Mouse (Mus musculus): ENCODE measurements around the gene Ninj2. TPM values are rescaled to one million over a fixed set of nuclear protein-coding genes. Genes with fewer than 3 reads are reported as not detected.

Ninj2 gene
- total RNA-seq, 2 experiments from 2014 or later = not detected

DNA sequence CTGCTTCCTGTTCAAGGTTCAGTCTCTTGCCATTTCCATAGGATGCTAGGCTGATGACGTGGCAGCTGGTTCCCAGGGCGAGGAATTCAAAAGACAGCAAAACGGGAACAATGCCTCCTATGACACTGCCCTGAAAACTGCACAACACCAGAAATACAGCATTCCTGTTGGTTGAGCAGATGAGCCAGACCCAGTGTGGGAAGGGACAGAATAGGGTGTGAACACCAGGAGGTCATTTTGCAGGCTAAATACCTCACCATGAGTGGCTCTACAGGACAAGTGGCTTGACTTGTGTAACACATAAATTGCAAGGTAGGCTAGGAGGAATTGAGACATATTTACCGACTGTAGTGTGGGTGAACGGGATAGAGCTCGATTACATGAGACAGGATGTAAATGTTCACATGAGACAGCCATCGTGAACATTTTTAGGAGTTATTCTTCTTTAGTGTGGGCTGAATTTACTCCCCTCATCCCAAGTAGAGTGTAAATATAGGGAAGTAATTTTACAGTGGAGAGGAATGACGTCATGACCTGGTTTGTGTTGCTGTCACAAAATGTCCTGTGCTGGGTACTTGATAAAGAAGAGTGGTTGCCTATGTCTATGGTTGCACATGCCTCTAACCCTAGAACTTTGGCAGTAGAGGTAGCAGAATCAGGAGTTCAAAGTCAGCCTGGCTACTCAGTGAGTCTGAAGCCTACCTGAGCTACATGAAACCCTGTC lies 79.3 kb downstream of the Ninj2 start:
- no peak for DNase-seq
- intact Hi-C loops (cut with DNase I) = no loop called here

DNA sequence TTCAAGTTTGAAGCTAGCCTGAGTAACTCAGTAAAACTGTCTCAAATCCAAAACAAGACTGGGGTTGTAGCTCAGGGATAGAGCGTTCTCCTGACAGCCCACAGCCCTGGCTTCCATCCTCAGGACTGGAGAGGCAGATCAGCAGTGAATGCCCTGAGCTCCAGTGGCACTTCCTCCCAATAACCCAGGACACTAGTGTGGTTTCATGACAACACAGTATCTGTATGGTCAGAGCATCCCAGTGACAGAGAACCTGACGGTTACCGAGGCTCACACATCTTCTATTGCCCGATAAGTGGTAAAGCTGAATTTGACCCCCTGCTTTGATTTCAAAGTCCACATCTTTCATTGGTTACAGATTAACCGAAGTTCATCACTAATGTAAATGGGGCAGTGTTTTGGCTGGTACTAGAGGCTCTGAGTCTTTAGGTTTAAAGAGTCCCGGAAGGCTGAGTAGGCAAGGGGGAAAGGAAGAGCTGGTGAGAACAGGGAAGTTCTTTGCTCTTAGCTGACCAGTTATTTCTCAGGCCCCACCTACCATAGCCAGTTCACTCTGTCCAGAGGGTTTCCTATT lies 81.0 kb downstream of the Ninj2 start:
- DNase-seq = no peak
- intact Hi-C loops (cut with DNase I) = no loop called here

GRCm38 (mm10) chr6:120174602-120175115 lies 81.5 kb downstream of the Ninj2 start:
- peak; percentile 73 to 74 for DNase-seq
- intact Hi-C loops (cut with DNase I) = no loop called here

DNA sequence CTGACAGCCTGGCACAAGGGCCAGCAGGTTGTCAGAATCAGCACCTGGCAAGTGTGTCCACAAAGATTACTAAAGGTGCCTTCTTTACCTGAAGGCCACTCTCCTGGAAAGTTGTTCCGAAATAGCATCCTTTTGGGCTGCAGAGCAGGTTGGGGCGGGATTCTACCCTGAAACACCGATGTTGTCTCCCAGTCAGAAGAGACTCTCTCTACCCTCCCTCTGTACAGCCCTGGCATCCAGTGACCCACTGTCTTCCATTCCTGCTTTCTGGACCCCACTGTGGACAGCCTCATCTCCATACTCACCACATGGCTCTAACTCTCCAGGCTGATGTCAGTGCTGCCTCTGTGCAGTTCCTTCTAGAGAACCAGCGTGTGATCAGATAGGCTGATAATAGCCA lies 82.5 kb downstream of the Ninj2 start:
- intact Hi-C loops (cut with DNase I) = no loop called here
- DNase-seq = no peak

DNA sequence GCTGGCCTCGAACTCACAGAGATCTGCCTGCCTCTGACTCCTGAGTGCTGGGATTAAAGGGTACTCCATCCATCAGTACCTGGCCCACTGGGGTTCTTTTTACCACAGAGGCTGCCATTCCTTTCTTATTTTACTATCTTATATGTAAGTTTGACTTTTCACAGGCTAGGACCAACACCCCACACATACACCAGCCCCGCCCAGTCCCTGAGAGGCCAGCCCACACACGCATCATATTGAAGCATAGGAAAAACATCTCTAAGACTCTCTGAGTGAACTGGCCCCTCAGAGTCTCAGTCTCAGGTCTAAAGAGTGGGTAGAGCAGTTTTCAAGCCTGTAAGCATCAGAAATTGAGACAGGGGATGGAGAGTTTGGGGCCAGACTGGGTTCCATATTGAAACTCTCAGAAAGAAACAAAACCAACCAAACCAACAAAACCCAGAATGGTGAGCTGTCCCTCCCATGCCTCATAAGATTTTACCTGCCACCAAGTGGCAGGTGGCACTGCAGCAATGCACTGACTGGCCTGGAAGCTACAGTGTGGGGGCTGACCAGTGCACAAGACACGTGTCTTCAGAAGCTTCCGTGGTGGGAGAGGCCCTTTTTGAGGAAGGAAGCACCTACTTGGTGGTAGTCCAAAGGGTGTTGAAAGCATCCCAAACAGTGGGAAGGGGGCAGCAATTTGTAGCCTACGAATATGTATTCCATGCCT lies 86.0 kb downstream of the Ninj2 start:
- no peak for DNase-seq
- intact Hi-C loops (cut with DNase I) = no loop called here

DNA sequence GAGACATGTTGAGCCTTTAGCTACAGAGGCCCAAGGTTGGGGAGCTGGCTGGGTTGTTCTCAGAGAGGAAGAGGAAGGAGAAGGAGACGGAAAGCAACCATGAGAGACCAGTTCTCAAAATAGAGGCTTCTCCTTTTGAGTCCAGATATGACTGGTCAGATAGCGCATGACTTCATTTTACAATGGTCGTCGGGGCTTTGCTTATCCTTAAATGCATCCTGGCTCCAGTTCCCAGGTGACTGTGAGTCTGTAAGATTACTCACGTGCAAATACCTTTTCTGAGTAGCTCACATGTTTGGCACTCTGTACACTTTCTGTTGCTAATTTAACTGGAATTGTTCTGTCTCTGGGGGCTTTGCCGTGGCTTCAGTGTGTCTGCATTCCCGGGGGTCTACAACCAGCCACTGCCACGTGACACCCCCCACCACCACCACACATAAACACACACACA lies 86.6 kb downstream of the Ninj2 start:
- no peak for DNase-seq
- intact Hi-C loops (cut with DNase I) = no loop called here

- DNase-seq = no peak
- intact Hi-C loops (cut with DNase I) = no loop called here
Observed at GRCm38 (mm10) chr6:120180492-120180891, 87.3 kb downstream of the Ninj2 start.

DNA sequence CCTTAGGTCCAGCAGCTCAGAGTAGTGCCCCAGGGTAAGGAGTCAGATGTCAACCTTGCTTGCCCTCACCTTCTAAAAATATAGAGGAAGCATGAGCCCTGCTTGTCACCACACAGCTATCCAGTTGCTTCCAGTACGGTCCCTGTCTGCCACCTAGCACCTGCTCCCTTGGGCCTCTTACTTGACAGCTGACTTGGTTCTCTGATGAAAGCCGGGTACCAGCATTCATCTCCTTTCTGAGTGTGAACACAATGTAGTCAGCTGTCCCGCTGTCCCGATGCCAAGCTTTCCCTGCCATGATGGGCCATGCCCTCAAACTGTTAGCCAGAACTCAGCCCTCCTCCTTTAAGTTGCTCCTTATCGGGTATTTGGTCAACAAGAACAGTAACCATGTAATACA lies 89.0 kb downstream of the Ninj2 start:
- intact Hi-C loops (cut with DNase I) = no loop called here
- DNase-seq = peak in 1 of 2 experiments; percentile 55

DNA sequence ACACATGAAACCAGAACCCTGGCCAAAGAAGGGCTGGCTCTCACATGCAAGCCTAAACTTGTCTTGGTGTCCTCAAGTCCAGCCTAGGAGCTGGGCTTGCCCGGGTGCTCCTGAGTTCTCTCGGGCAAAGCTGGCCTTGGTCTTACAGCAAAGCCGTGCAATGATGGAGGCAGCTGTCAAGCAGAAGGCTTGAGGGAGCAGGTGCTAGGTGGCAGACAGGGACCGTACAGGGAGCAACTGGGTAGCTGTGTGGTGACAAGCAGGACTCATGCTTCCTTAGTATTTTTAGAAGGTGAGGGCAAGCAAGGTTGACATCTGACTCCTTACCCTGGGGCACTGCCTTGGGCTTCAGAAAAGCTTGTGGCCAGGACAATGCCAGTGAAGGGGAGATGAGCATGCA lies 90.6 kb downstream of the Ninj2 start:
- intact Hi-C loops (cut with DNase I) = no loop called here
- no peak for DNase-seq

- no peak for DNase-seq
- intact Hi-C loops (cut with DNase I) = no loop called here
Observed at GRCm38 (mm10) chr6:120185012-120185730, 92.0 kb downstream of the Ninj2 start.

DNA sequence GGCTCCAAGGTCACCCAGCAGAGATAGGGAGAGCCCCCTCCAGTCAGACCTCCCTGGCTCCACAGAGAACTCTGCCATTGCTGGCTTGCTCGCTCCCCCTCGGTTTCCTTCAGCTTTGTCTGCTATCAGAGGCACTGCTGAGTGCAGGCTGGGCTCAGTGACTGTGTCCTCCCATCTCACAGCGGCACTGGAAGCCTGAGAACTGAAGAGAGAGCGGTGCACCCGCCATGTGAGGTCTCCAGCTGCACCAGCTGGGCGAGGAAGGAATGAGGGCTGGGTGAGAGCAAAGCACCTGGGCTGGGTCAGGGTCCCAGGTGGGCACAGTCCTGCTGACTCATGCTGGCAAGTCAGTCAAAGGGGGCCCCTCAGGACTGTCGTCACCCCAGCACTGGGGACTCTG lies 92.6 kb downstream of the Ninj2 start:
- intact Hi-C loops (cut with DNase I) = no loop called here
- DNase-seq = no peak

DNA sequence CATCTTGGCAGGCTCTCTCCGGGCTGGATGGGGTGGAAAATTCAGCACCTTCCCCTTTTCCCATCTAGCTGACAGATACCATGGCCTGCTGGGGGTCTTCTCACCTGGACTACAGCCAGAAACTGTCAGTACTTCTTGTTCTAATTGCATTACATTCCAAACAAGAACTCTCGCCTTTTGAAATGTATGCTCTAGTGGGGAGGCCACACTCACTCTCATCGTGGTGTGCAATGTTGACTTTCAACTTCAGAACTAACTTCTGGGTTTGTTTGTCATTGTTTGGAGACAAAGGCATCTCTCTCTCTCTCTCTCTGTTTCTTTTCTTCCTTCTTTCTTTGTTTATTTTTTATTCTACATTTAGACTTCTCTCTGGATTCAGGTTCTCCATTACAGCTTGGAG lies 93.4 kb downstream of the Ninj2 start:
- intact Hi-C loops (cut with DNase I) = no loop called here
- DNase-seq = no peak

DNA sequence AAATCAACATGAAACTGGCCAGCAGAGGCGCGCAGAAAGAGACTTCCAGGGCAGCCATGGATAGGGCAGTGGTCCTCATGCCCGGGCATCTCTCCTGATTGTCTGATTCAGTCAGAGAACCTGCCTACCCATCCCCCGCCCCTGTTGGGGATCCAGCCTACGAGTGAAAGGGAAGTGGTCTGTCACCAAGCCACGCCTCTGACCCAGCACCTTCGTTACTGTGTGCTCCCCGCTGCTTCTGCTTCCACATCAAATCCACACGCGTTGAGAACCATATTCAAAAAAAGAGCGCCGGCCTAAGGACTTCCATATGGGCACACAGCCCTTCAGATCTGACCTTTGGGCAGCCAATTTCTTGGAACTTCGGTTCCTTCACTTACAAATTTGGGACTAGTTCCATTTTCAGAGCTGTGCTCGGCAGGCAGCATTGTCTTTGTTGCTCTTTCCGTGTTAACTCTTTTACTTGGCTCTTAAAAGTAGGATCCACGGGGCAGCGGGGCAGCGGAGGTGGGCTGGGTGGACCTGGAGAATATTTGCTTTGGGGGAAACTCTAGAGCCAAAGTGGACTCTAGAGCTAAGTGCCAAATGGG lies 94.5 kb downstream of the Ninj2 start:
- DNase-seq = peak; percentile 26 to 32
- intact Hi-C loops (cut with DNase I) = loop anchor here (1.0 to 2.0 kb wide), 2 partner anchors 29 to 73 kb away; no protein-coding TSS in a partner anchor

DNA sequence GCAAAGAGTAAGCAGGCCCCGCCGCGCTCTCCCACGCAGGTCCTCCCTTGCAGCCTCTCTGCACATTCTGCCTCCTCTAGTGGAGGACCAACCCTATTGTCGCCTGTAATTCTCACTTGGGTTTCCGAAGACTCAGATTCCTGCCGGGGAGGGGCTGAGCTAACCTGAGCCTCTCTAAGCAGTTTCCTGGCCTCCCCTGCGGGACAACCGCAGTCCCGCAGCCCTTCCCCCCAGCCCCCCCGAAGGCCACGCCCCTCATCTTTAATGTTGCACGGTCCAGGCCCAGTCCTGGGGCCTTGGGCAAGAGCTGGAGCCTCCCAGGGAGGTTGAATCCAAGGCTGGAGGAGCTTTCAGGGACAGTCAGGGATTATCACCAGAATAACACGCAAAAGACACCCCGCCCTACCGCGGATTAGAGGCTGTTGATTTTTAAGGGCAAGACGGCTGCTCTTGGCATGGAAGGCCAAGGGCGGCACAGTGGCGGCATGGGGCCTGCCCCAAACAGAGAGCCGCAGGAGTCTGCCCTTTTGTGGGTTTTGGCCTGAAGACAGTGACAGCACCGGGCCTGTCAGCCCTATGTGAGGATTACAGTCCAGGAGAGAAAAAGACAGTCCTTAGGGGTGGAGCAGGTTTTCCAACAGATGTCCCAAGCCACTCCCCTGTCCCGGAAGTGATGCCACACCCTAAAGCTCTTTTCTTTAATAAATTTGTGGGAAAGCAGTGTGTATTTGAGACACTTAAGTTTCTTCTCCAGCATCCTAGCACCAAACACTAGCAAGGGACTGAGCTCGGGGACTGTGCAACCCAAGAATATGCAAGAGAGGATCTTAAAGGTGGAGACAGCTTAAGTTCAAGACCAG lies 95.5 kb downstream of the Ninj2 start:
- DNase-seq = peak; percentile 36 to 52
- intact Hi-C loops (cut with DNase I) = loop anchor here (1.0 to 2.0 kb wide), 2 partner anchors 30 to 74 kb away; no protein-coding TSS in a partner anchor

GRCm38 (mm10) chr6:120189287-120189686 lies 96.1 kb downstream of the Ninj2 start:
- intact Hi-C loops (cut with DNase I) = loop anchor here (2.0 kb wide), 1 partner anchor 30 kb away; no protein-coding TSS in a partner anchor
- DNase-seq = peak; percentile 26 to 37

DNA sequence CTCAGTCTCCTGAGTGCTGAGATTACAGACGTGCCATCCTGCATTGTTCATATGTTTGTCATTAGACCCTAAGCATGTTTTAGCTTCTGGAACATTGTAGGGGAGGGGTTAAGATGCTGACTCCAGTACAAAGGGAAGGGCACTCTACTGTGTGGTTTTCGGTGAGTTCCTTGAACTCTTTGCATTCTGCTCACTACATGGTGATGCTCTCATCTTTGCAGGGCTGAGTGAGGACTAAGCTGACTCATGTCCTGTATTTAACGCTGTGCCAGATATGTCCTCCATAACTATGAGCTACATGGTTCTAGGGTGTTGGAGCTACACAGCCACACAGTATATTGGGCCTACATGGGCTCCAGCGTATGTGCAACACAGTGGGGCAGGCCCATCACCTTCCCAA lies 97.2 kb downstream of the Ninj2 start:
- no peak for DNase-seq
- intact Hi-C loops (cut with DNase I) = loop anchor here (2.0 kb wide), 1 partner anchor 46 kb away; no protein-coding TSS in a partner anchor

DNA sequence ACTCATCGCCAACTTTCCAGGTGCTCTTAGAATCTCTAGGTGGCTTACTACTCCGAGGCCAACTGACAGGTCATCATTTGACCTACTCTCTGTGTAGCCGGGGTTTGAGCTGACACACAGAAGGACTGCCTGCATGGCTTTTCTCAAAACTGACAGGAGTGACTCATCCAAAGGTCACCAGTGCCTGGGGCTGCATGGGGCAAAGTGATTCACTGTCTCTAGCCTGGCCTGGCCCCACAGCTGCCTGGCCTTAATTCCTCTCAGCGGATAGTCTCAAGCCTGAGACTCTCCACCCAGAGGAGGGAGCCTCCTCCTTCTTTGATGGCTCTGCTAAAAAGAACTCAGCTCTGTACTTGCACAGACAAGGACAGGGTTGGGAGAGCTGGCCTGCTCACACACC lies 97.8 kb downstream of the Ninj2 start:
- DNase-seq = peak in 1 of 2 experiments; percentile 39
- intact Hi-C loops (cut with DNase I) = loop anchor here (2.0 kb wide), 1 partner anchor 46 kb away; no protein-coding TSS in a partner anchor

GRCm38 (mm10) chr6:120191396-120192170 lies 98.4 kb downstream of the Ninj2 start:
- peak in 1 of 2 experiments; percentile 8 for DNase-seq
- intact Hi-C loops (cut with DNase I) = loop anchor here (2.0 kb wide), 2 partner anchors 47 to 399 kb away; no protein-coding TSS in a partner anchor
